Mouse (Mus musculus) erythroblast, embryonic 14.5 days (primary cell): ENCODE measurements at regions not wholly inside any gene's neighbourhood (a gene's known extent, or its start where the extent isn't known, plus 50 kb on each side); places are given as distances from the start of the nearest gene placed in this dataset.

Source experiments
- GATA1 ChIP-seq: IDR thresholded peaks from 2 replicates; pipeline ENCODE4 v1.6.1; 2012; ENCODE audit warnings: low read length, inconsistent platforms, mixed read lengths
- TAL1 ChIP-seq: IDR thresholded peaks from 3 replicates; pipeline ENCODE4 v1.6.1; 2012; ENCODE audit warnings: low read length, inconsistent platforms, mixed read lengths

- TF ChIP-seq GATA1 (no peak), TAL1 (no peak)
Observed at GRCm38 (mm10) chr8:92070704-92071103, 268.8 kb upstream of the Irx3 start.
